Mouse (Mus musculus) ES-CJ7 (cell line): ENCODE results near the gene Asic2.

Experiments
- DNase-seq: peaks from one replicate; pipeline ENCODE4 v3.0.0; 2011; ENCODE audit warnings: low read depth, low spot score

The Asic2 gene

DNA sequence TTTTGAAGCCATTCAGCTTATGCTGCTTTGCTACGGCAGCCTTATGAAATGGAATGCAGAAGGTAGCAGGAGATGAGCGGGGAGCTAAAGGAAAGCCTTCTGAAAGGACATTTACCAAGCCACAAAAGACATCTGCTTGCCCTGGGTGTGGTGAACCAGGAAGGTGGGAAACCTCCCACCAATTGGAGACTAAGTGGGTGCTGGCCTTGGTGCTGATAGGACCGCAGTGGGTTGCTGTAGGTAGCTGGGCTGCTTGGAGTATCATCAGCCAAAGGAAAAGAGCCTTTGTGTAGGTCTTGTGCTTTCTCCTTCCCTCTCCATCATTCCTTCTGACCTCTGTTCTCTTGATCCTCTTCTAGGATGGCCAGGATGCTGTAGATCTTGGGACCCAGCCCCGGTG lies 774.4 kb downstream of the Asic2 start:
- DNase-seq: peak; percentile 63

DNA sequence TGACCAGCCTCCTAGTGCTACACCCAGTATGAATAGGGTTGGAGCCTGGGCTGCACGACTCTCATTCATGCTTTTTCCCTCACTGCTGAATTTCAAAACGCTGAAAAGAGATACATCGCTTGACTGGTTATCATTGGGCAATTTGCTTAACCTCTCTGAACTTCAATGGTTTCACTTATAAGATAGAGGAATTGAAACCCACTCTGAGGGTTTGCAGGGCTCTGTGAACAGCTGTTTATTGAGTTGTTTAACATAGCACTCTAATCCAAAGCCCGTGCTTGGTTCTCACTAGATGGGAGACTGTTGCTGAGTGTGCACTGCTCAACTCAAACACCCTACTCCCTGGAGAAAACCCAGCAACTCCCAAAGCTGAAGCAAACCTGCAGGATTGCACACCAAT lies 776.1 kb downstream of the Asic2 start:
- DNase-seq: no peak

DNA sequence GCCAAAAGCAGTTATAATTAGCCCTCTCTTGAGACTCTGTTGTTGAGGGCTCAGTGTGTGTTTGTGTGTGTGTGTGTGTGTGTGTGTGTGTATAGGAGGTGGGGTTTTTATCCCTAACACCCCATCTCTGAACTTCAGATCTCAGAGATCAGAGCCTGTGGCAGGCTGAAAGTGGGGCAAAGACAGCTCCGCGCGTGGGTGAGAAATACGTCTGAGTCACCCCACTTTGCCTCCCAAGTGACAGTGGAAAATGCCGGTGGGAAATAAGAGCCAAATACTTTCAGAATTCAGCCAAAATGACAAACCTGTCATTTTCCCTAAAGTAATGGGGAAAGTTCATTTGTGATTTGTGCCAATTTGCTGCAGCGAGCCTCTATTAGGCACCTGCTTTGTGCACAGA lies 779.2 kb downstream of the Asic2 start:
- no peak for DNase-seq

DNA sequence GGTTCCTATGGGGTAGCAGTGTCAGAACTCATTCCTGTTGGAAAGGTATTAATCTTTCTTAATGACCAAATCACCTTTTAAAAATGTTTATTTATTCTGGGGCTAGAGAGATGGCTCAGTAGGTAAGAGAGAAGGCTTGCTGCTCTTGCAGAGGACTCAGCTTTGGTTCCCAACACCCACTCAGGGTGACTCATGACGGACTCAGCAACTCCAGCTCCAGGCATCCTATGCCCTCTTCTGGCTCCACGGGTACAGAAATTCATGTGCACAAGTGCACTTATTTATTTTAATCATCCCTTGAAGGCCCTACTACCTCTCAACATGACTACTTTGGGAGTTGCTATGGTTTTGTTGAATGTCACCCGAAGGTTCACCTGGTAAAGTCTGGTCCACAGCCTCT lies 780.4 kb downstream of the Asic2 start:
- no peak for DNase-seq

DNA sequence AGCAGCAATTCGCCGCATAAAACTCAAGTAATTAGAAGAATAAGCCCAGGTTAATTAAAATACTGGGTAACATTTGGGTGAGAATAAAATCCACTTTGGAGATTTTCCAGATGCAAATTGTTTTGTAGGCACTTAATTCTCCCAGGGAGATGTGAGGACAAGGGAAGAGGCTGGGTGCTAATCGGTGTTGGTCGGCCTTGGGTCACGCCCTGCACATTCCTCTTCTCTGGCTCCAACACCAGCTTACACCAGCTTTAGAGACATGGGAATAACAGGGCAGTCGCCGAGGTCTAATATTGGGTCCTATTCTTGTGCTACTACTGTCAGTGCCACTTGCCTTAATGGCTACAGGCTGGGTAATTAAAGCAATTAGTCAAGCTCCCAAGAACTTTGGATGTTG lies 783.5 kb downstream of the Asic2 start:
- DNase-seq: peak; percentile 38

DNA sequence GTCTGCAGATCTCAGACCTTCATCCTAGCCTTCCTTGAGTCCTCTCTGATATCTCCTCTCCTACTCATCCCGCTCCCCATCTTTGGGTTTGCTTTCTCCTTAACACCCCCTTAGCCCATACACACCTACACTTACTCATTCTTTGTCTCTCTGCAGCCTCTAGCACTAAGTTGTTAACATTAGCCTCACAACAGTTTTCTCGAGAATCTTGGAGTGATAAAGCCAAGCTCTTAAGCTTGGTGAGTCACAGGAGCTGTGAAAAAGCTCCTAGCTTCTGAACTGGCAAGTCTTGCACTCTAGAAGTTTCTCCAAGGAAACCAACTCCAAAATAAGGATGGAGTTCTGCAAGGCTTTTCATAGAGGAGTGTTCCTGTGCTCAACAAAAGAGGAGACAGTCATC lies 803.4 kb downstream of the Asic2 start:
- DNase-seq: no peak

DNA sequence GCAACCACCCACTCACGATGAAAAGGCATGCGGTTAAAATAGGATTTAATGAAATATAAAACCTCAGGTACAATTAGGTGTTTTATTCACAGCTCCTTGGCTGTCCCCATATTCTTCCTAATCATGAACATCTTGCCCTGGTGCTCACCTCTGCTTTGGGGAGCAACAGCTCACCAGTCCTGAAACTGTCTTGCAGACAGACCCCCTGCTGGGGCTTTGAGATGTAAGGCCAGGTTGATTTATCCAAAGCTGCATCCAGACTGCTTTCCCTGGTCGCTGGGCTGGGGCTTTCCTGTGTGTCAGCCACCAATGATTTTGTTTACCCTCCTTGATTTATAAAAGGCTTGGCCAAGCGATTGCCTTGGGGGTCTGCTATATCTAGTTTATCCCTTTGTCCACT lies 805.2 kb downstream of the Asic2 start:
- DNase-seq: peak; percentile 49

DNA sequence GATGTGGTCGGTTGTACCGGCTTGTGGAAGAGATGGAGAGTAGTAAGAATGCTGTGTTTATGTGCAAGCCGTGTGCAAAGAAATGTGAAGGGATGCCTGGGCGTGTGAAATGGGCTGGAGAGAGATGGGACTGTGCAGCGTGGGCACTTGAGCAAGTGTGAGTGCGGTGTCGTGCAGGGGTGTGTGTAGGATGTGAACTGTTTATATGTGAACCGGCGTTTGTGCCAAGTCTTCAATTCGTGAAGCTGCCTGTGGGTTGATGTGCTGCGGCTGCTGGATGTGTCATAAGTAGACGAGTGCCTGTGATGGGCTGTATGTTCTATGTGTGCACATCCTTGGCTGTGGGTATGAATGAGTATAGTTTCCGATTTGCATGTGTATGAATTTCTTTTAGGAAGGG lies 814.4 kb downstream of the Asic2 start:
- peak; percentile 9 for DNase-seq

DNA sequence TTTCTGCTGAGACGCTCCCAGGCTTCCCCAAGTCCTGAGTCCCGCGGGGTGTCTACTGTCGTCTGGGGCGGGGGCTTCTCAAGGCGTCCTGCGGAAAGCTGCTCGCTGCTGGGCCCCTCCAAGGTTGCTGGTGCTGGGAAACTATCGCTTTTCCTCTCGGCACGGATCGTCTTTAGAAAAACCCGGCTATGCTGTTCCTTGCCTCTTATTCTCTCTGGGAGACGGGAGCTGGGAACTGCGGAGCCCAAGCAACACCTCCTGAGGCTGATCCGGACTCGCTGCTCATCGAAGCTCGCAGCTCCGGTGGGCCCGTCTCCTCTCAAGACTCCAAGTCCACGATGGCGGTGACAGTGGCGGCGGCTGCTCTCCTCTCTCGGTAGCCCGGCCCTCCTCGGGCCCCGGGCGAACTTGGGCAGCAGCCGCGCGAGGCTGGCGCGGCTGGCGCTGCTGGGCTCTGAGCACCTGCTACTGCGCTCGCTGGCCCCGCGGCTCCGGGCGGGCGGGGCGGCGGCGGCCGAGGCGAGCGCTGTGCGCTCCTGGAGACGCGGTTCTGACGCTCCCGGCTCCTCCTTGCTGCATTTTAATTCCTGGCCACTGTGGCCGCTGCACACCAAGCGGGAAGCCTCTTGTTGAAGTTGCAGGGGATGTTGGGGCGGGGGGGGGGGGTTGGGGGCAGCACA lies 815.0 kb downstream of the Asic2 start:
- DNase-seq: peak; percentile 51

DNA sequence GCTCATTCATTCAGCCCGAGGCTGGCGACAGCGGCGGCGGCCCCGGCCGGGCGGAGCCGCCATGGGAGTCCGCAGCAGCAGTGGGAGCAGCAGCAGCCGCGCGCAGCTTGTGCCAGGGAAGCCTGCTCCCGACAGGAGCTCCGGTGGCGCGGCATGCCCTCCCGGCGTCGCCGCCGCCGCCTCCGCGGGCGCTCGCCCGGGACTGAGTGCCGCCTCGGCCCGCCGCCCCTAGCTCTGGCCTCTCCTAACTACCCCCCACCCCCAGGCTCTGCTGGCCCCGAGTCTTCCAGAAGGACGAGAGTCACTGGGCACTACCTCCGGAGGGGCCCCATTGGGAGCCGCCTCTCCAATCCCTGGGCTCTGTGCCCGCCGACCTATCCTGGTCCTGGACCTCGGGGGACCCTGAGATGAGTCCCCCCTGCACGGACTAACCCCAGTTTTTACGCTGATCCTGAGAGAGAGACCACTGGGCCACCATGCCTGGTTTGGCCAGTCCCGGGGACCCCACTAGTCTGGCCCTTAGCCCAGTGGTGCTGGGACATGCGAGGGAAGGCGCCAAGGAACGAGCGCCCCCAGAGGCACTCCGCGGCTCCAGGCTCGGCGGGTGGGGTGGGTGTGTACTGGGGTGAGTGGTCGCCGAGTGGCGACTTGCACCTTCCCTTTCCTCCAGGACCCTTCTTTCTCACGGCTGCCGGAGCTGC lies 815.6 kb downstream of the Asic2 start:
- peak; percentile 58 for DNase-seq

DNA sequence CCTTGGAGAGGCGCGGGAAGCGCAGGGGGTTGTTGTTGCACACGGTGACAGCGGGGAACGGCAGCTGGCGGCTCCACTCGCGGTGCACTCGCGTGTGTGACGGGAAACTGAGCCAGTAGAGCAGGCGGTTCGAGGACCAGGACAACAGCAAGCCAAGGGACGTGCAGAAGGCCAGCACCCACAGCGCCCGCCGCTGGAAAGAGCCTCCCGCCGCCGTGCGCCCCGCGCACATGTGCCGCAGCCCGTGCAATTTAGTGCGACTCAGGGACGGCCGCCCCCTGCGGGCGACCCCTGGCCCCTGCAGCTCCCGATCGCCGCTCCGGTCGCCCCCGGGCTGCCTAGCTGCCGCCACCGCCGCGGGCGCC lies 816.3 kb downstream of the Asic2 start:
- DNase-seq: peak; percentile 54

DNA sequence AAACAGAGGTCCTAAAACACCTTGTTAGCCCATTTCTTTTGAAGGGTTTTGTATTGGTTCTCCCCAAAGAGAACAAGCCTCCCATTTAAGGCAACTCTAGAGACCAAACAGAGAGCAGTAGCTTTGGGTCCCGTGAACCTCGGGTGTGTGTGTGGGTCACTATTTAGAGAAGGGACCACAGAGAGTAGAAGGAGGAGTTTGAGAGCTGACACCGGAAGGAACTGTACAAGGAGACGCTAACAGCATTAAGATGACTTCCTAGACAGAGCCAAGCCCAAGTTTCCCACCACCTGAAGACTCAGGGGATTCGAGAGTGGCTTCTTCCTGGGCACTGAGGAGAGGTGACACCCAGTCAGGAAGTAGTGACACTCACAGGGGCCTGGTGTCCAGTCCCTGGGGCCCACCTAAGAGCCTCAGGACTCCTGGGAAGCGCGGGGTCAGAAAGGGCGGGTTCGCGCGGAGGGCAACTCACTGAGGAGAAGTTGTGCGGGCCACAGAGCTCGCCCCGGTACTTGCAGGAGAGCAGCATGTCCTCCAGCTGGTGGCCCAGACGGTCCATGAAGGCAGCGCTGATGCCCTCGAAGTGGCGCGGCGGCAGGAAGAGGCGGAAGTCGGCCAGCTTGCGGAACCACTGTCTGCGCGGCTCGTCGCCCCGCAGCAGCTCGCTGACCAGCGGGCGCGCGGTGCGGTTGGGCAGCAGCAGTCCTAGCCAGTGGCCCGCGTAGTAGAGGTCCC lies 816.8 kb downstream of the Asic2 start:
- DNase-seq: no peak

DNA sequence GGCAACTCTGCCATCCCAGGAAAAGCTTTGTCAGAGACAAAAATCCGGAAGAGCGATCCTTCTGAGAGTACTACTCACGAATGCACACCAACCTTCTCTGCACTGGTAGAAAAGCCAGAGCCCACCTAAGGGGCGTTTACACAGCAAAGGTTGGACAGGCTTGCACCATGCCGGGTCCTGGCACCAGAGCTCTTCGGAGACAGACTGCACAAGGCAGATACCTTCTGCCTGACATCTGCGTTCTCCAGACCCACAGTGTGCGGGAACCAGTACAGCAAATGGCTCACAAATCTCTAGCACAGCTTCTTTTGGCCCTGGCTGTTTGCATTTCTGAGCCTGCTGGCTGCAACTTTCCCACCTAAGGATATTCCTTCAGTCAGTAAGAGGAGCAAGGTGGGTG lies 817.6 kb downstream of the Asic2 start:
- no peak for DNase-seq

DNA sequence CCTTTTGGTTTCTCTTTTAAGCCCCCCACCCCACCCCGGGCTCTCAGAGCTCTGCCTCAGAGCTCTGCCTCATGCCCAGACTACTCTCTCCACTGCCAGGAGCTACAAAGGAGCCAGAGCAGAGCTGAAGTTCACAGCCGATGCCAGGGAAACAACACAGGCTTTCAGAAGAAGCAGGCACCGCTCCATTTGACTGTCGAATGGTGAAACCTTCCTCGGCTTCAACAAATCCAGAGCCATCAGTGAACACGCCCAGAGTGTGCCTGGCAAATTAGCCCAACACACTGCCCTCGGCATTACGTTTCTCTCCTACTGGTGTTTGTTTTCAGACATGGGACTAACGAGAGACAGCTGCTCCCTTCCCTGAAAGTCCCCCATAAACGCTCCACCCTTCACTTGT lies 819.8 kb downstream of the Asic2 start:
- DNase-seq: no peak

DNA sequence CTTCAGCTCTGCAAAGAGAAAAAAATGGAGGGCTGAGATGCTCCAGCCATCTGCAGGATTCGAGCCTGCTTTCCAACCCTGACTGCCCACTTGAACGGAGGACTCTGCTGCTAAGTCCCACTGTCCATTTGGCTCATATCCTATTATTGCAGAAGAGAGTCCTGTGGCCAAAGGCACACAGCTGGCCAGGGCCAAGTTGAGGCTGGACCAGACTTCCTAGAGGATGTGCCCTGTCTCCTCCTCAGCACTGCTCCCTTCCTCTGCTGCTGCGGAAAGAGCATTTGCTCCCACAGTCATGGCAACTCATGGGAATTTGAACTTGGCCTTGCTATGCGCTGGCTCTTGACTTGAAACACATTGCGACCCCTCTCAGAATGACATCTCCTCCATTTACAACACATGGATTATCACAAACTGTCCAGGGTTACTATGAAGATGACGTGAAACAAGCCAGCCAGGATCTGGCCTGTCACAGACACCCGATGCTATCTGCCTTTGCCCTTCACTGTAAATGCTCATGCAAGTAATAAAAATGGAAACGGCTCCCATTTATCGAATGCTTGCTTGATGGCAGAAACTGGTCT lies 821.6 kb downstream of the Asic2 start:
- no peak for DNase-seq

DNA sequence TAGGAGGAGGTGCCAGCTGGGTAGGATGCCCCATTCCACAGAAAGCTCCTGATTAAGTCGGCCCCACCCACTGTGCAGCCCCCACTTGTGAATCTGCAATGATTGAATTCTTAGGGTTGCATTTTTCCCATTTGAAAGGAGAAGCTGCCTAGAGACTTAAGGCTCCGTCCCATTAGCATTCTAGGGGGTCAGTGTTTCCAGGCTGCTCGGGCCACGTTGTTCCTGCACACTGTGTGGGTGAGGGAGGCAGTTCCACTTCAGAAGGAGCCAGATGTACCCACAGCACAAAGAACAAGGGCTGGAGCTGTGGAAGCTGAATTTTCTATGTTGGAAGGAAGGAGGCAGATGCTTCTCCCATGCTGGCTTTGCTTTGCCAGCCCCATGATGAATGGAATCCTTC lies 833.1 kb downstream of the Asic2 start:
- DNase-seq: no peak

DNA sequence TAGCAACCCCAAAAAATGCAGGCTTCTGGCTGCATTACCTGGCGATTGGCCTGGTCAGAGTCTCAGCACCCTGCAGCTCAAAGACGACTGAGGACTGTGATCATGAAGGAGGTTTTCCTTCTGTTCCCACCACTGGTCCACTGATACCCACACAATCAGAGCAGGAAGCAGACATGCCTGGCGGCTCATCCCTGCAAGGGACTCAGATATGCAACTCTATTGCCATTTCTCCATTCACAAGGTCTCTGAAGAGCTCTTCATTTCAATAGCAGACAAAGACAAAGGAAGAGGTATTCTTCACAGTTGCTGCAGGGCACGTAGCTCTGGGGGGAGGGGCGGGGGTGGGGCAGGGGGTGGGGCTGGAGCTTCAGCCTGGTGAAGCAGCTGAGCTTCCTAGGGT lies 834.3 kb downstream of the Asic2 start:
- DNase-seq: peak; percentile 47

DNA sequence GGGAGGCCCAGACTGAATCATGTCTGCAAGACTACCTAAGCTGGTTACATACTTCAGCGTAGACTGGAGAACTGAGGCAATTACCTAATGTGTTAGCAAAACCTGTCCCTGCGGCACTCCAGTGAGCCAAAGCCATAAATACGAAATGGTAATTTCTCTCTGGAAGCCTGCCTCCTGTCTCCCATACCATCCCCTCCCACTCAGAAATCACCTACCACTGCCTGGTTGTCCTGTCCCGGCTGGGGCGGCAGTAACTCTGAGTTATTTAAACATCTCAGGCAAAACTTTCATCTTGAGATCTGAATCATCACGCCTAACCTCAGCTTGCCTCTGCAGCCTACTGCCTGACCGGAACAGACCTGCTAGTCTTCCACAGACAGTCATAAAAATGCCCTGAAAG lies 835.6 kb downstream of the Asic2 start:
- no peak for DNase-seq

DNA sequence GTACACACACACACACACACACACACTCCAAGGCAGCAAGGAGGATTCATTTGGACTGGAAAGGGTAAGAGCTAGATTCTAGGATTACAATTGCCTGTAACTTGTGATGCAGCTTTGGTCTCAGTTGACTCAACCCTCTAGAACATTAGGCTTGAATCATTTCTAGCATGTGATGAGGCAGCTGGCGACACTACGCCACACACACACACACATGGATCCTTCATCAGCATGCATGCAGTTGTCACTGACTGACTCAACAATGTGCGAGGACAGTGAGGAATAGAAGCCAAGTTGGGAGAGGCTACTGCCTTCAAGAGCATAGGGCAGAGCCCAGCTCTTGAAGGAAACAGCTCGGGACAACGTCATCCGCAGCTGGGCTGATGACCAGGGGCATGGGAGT lies 843.9 kb downstream of the Asic2 start:
- DNase-seq: no peak

DNA sequence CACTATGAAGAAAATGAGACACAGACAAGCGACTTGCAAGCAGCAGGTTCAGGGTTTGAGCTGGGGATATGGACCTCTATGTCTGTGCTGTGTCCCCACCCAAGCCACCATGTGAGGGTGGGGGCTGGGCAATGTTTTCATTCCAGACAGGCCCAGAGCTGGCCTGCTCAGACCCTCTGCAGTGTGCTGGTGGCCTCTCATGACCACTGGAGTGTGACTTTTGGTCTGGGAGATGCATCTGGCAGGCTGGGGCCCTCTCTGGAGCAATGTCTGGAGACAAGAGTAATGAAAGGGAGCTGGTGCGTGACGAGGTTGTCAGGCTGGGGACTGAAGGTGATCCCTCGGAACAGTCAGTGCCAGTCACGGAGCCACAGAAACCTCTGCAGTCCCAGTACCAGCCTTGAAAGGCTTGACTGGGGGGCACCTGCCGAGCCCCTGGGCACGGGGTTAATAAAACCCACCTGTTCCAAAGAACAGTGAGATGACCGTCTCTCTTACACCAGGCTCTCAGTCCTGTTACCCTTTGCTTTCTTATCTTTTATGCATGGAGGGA lies 848.2 kb downstream of the Asic2 start:
- DNase-seq: no peak

DNA sequence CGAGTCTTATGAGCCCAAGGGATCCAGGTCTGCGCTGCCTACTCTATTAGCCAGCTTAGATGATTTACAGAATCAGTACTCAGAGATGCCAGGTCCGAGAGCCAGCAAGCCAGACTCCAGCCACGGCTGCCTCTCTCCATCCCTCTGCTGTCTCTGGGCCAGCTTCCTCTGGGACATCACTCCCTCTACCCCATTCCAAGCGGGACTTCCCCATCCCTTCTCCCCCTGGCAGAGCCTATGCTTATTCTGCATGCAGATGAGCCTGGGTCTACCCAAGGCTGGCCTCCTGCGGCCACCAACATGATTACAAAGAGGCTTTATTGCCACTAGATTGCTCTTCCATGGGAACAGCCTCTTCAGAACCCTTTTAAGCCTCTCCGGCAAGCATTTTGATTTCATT lies 850.2 kb downstream of the Asic2 start:
- DNase-seq: no peak

DNA sequence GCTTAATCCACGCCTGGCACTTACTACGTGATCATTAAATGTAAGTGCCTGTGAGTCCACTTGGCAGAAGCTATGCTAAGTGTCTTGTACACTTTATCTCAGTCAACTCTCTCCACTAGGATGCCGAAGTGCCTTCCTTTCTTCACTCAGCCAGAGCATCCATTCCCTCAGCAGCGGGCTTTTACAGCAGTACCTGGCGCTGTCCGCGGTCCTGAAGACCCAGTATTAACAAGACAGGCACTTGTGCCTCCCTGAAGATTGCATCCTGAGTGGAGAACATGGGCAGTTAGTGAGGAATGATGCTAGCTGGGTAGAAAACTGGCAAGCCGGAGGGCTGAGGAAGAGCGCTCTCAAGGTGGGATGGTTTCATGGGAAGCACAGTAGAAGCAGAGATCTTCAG lies 852.6 kb downstream of the Asic2 start:
- peak; percentile 75 for DNase-seq
